Mouse (Mus musculus) midbrain, embryonic 10.5 days (tissue): ENCODE data around the gene Dot1l. TPM values are rescaled to one million over a fixed set of nuclear protein-coding genes. Genes with fewer than 3 reads are reported as not detected.
A peak's percentile ranks its signal among the peaks of the same experiment; 100 is the strongest.

ENCODE experiments used
- DNase-seq: peaks from one replicate; pipeline ENCODE4 v3.0.0-alpha.2; 2017; ENCODE audit warnings: low spot score
- H3K27ac ChIP-seq: fragments of 300-500 bp; sonication (generic); replicated peaks from 2 replicates; pipeline ENCODE4 v1.5.1; 2016; ENCODE audit warnings: mild to moderate bottlenecking
- H3K27me3 ChIP-seq: fragments of 300-500 bp; sonication (generic); 2 replicates; pipeline ENCODE4 v1.6.1; 2016; ENCODE audit warnings: low read depth, mild to moderate bottlenecking; ENCODE audit not compliant: poor library complexity, severe bottlenecking
- H3K36me3 ChIP-seq: fragments of 300-500 bp; sonication (generic); 2 replicates; pipeline ENCODE4 v1.6.1; 2016; ENCODE audit warnings: mild to moderate bottlenecking, moderate library complexity
- H3K4me1 ChIP-seq: fragments of 300-500 bp; sonication (generic); 2 replicates; pipeline ENCODE4 v1.6.1; 2016
- H3K4me3 ChIP-seq: fragments of 300-500 bp; sonication (generic); 2 replicates; pipeline ENCODE4 v1.5.1; 2016; ENCODE audit warnings: mild to moderate bottlenecking, moderate library complexity
- H3K9me3 ChIP-seq: fragments of 300-500 bp; sonication (generic); replicated peaks from 2 replicates; pipeline ENCODE4 v1.6.1; 2016; ENCODE audit warnings: mild to moderate bottlenecking
- WGBS: fragments of 180-500 bp; shearing (Covaris S2); methylation state at CpG from one replicate; pipeline ENCODE4 v1.1.7; 2016; 5-methylcytosine and 5-hydroxymethylcytosine counted together
- polyA plus RNA-seq: library from polyadenylated mRNA; unstranded; fragments of >200 nt; fragmentation: Nextera tagmentation; extraction: Ambion mirVana; gene quantifications from 2 replicates; pipeline ENCODE4 v1.2.1, GENCODE M21; 2016

Gene Dot1l
- polyA plus RNA-seq, 1 experiment from 2014 or later: 19.8 TPM

- 28% methylated on average over 3 of the region's 3 CpGs for WGBS
- no peak overlapping the region for H3K27ac ChIP-seq
- no peaks in the 10 kb centered on the region for H3K36me3 ChIP-seq
- DNase-seq: peak; percentile 74
- no peaks in the 10 kb centered on the region for H3K9me3 ChIP-seq
- peaks cover 21% of the 10 kb centered on the region for H3K4me1 ChIP-seq
- no peaks in the 10 kb centered on the region for H3K27me3 ChIP-seq
- no peak overlapping the region for H3K4me3 ChIP-seq
Measured at GRCm38 (mm10) chr10:80747410-80747809, 7.6 kb upstream of the Dot1l start.

GRCm38 (mm10) chr10:80748609-80749008, 6.4 kb upstream of the Dot1l start:
- H3K27ac ChIP-seq: no peak overlapping the region
- no peak overlapping the region for H3K4me3 ChIP-seq
- 14% methylated on average over 6 of the region's 6 CpGs for WGBS
- H3K4me1 ChIP-seq: peaks cover 18% of the 10 kb centered on the region
- H3K9me3 ChIP-seq: no peaks in the 10 kb centered on the region
- no peaks in the 10 kb centered on the region for H3K27me3 ChIP-seq
- peak; percentile 47 for DNase-seq
- H3K36me3 ChIP-seq: no peaks in the 10 kb centered on the region

- no peaks in the 10 kb centered on the region for H3K27me3 ChIP-seq
- peak overlapping the region; percentile 44 for H3K4me3 ChIP-seq
- DNase-seq: no peak
- peaks cover 28% of the 10 kb centered on the region for H3K4me1 ChIP-seq
- no peaks in the 10 kb centered on the region for H3K9me3 ChIP-seq
- peak overlapping the region; percentile 57 for H3K27ac ChIP-seq
- H3K36me3 ChIP-seq: no peaks in the 10 kb centered on the region
- 18% methylated on average over 16 of the region's 16 CpGs for WGBS
Measured at GRCm38 (mm10) chr10:80751188-80751832, 3.7 kb upstream of the Dot1l start.

- WGBS: 8% methylated on average over 6 of the region's 6 CpGs
- H3K27me3 ChIP-seq: no peaks in the 10 kb centered on the region
- no peaks in the 10 kb centered on the region for H3K36me3 ChIP-seq
- peaks cover 36% of the 10 kb centered on the region for H3K4me1 ChIP-seq
- peak overlapping the region; percentile 44 for H3K4me3 ChIP-seq
- peak overlapping the region; percentile 57; the same call in 1 of the 2 replicates for H3K27ac ChIP-seq
- H3K9me3 ChIP-seq: no peaks in the 10 kb centered on the region
- peak; percentile 87 for DNase-seq
Measured at GRCm38 (mm10) chr10:80752079-80752625, 2.9 kb upstream of the Dot1l start.

GRCm38 (mm10) chr10:80755291-80756015, 447 bp downstream of the Dot1l start:
- Histone ChIP-seq H3K9me3 (no peaks in the 10 kb centered on the region), H3K4me1 (peaks cover 59% of the 10 kb centered on the region), H3K27ac (peak overlapping the region; percentile 99), H3K36me3 (no peaks in the 10 kb centered on the region), H3K27me3 (no peaks in the 10 kb centered on the region), H3K4me3 (peak overlapping the region; percentile 98)
- under 1% methylated on average over 71 of the region's 75 CpGs for WGBS
- DNase-seq: no peak

- Histone ChIP-seq H3K4me3 (peak overlapping the region; percentile 98), H3K4me1 (peaks cover 59% of the 10 kb centered on the region), H3K27me3 (no peaks in the 10 kb centered on the region), H3K27ac (peak overlapping the region; percentile 99), H3K9me3 (no peaks in the 10 kb centered on the region), H3K36me3 (no peaks in the 10 kb centered on the region)
- DNase-seq: no peak
- 39% methylated on average over 3 of the region's 3 CpGs for WGBS
Measured at GRCm38 (mm10) chr10:80756099-80756498, 1.1 kb downstream of the Dot1l start.

GRCm38 (mm10) chr10:80756509-80756908, 1.5 kb downstream of the Dot1l start:
- DNase-seq: no peak
- Histone ChIP-seq H3K27ac (peak overlapping the region; percentile 99; the same call in 1 of the 2 replicates), H3K4me3 (peak overlapping the region; percentile 98), H3K27me3 (no peaks in the 10 kb centered on the region), H3K36me3 (no peaks in the 10 kb centered on the region), H3K4me1 (peaks cover 58% of the 10 kb centered on the region), H3K9me3 (no peaks in the 10 kb centered on the region)
- 72% methylated on average over 2 of the region's 2 CpGs for WGBS

GRCm38 (mm10) chr10:80756967-80757366, 2.0 kb downstream of the Dot1l start:
- DNase-seq: no peak
- WGBS: 83% methylated on average over 4 of the region's 4 CpGs
- Histone ChIP-seq H3K4me1 (peaks cover 57% of the 10 kb centered on the region), H3K27me3 (no peaks in the 10 kb centered on the region), H3K36me3 (no peaks in the 10 kb centered on the region), H3K4me3 (peak overlapping the region; percentile 98), H3K9me3 (no peaks in the 10 kb centered on the region), H3K27ac (no peak overlapping the region)

- no peaks in the 10 kb centered on the region for H3K9me3 ChIP-seq
- peaks cover 49% of the 10 kb centered on the region for H3K4me1 ChIP-seq
- H3K27ac ChIP-seq: no peak overlapping the region
- DNase-seq: peak; percentile 50
- H3K4me3 ChIP-seq: 0 out of 2 replicates have a peak overlapping the region, but pooled peaks have one; percentile 24
- H3K36me3 ChIP-seq: no peaks in the 10 kb centered on the region
- H3K27me3 ChIP-seq: no peaks in the 10 kb centered on the region
- WGBS: 41% methylated on average over 5 of the region's 5 CpGs
Measured at GRCm38 (mm10) chr10:80757717-80758116, 2.7 kb downstream of the Dot1l start.

GRCm38 (mm10) chr10:80758651-80759050, 3.6 kb downstream of the Dot1l start:
- Histone ChIP-seq H3K27me3 (no peaks in the 10 kb centered on the region), H3K9me3 (no peaks in the 10 kb centered on the region), H3K4me1 (peaks cover 49% of the 10 kb centered on the region), H3K4me3 (no peak overlapping the region), H3K27ac (no peak overlapping the region), H3K36me3 (0 out of 2 replicates have a peak, but pooled peaks cover under 1% of the 10 kb centered on the region)
- no peak for DNase-seq
- WGBS: 89% methylated on average over 7 of the region's 7 CpGs

GRCm38 (mm10) chr10:80760596-80761524, 5.9 kb downstream of the Dot1l start:
- 86% methylated on average over 4 of the region's 4 CpGs for whole genome bisulfite sequencing
- H3K27ac ChIP-seq: no peak overlapping the region
- no peak for DNase-seq
- H3K36me3 ChIP-seq: peaks cover 22% of the 10 kb centered on the region
- H3K27me3 ChIP-seq: no peaks in the 10 kb centered on the region
- peaks cover 42% of the 10 kb centered on the region for H3K4me1 ChIP-seq
- H3K4me3 ChIP-seq: no peak overlapping the region
- H3K9me3 ChIP-seq: no peaks in the 10 kb centered on the region

GRCm38 (mm10) chr10:80761821-80762220, 6.8 kb downstream of the Dot1l start:
- 76% methylated on average over 3 of the region's 3 CpGs for WGBS
- DNase-seq: no peak
- Histone ChIP-seq H3K27me3 (no peaks in the 10 kb centered on the region), H3K4me3 (no peak overlapping the region), H3K27ac (0 out of 2 replicates have a peak overlapping the region, but pooled peaks have one; percentile 28), H3K36me3 (peaks cover 31% of the 10 kb centered on the region), H3K9me3 (no peaks in the 10 kb centered on the region), H3K4me1 (peaks cover 32% of the 10 kb centered on the region)
